Mouse (Mus musculus) gastrocnemius, postnatal 10 days (tissue): ENCODE data around the gene Ankrd44. TPM values are rescaled to one million over a fixed set of nuclear protein-coding genes. Genes with fewer than 3 reads are reported as not detected.

ENCODE experiments used
- DNase-seq: peaks from one replicate; pipeline ENCODE4 v3.0.0; 2021; ENCODE audit warnings: mixed read lengths
- total RNA-seq, 2 experiments: library from RNA; stranded (reverse); gene quantifications; 2 replicates each; pipeline ENCODE4 v1.2.3; 2021

Ankrd44 gene
- total RNA-seq, 2 experiments from 2014 or later: 14.5 to 16.9 TPM

DNA sequence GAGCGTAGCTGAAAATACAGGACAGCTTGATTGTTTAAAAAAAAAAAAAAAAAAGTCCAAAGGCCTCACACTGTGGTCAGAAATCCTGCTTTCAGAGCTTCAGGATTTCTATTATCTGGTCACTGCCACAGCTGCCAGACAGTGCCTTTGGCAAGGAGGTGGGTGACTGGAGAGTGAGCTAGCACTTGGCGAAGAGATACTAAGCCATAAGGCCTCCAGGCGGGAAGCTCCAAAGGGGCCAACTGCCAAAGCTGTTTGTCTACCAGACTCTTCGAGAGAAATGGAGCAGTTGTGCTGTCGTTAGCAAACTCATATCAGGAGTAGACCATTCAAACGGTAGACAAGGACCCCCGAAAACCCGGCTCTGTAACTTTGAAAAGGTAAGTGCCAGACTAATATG lies 3.5 kb downstream of the Ankrd44 start:
- DNase-seq: peak; percentile 30

- no peak for DNase-seq
These were observed 4.1 kb downstream of the Ankrd44 start for GRCm38 (mm10) chr1:54922025-54922574.

DNA sequence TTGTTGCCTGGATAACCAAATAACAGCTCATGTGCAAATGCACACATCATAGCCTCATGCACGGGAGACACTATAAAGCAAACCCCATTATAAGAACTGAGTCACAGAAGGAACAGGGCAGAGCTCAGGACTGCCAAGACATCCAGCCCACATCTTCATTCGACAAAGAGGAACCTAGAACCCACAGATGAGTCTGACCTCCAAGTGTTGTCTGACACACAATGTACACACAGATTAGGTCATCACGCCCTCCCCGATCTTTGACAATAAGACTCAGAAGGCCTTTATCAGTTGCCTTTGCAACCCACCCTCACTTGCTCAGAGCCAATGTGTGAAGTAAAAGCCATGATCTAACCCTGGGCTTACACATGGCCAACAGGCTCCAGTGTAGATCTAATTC lies 6.1 kb downstream of the Ankrd44 start:
- no peak for DNase-seq

- DNase-seq: no peak
These were observed 9.7 kb downstream of the Ankrd44 start for GRCm38 (mm10) chr1:54916456-54916855.

- no peak for DNase-seq
These were observed 11.8 kb downstream of the Ankrd44 start for GRCm38 (mm10) chr1:54914387-54914786.

GRCm38 (mm10) chr1:54913379-54913873 lies 12.8 kb downstream of the Ankrd44 start:
- DNase-seq: no peak

- no peak for DNase-seq
These were observed 13.2 kb downstream of the Ankrd44 start for GRCm38 (mm10) chr1:54913063-54913335.

DNA sequence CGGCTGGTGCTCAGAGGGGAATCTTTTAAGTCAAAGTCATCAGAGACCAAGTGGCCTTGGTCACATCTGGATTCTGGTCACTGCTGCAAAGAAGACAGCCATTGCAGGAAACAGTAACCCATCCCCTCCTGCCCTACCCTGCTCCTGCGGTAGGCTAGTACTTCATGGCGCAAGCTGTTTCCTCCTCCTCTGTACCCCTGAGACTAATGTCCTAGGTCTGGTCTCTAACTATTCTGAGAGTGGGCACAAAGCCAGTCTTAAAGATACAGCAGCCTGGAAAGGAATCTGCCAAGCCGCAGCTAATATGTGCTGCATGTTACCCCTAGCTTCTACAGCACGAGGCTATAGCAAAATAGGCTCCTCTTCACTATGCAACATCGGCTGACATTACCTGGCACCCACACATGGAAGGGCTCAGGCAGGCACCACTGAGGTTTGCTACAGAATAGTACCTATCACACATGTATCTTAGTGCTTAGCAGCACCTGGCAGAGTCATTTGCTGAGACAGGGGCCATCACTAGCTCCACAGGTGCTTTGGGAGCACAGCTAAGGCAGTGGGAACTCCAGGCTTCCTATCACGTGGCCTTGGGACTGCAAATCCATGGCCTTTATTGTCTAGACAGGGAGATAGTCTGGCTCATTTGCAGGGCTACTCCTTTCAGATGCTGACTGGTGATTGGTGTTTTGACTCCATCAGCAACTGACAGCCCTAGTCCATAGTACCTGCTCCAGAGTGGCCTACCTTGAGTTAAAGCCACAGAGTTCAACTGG lies 13.7 kb downstream of the Ankrd44 start:
- no peak for DNase-seq

GRCm38 (mm10) chr1:54911256-54911610 lies 15.0 kb downstream of the Ankrd44 start:
- no peak for DNase-seq

DNA sequence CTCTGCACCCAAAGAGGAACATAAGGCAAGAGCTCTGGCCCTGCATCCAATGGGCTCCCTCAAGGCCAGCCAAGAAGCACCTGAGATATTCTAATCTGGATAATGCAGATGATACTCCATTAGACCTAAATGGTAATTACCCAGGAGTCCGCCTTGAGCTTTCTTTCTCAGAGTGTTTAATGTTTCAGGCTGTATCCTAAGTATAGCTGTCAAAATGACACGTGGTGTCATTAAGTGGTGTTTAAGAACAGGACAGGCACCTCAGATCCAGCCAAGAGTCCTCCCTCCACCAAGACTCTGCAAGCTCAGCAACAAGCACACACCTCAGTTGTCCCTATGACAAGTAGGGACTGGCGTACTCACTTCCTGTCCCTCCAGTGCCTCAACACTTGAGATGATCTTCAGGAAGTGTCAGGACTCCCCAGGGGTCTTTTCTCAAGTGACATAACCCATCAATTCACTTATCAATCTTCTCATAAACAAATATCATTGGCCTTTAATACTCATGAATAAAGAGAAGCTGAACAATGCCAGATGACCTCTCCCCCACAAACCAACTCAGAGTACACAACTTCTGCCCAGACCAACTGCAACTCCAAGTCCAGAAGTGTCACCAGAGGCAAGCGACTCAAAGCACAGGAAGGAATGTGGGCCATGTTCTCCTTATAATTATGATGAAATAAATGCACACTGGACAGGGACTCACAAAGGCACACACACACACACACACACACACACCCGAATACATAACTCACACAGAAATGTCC lies 15.5 kb downstream of the Ankrd44 start:
- DNase-seq: no peak

DNA sequence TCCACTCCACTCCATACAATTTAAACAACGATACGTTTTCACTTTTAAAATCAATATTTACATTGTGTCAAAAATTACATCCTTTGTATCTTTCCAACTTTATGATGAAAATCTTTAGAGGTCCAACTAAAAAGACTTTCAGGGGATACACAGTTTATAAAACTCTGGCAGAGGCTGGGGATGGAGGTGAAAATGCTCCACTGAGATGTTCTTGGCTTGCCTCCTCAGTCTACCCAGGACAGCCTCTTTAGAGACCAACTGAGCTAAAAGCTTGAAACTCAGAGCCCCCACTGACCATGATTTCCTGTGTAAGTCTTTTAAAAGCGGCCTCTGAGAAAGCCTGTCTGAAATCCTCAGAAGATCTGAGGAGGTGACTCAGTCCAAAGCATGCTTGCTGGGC lies 17.4 kb downstream of the Ankrd44 start:
- no peak for DNase-seq

GRCm38 (mm10) chr1:54907066-54907639 lies 19.0 kb downstream of the Ankrd44 start:
- DNase-seq: no peak

- DNase-seq: no peak
These were observed 19.9 kb downstream of the Ankrd44 start for GRCm38 (mm10) chr1:54906322-54906721.

GRCm38 (mm10) chr1:54905632-54906031 lies 20.6 kb downstream of the Ankrd44 start:
- DNase-seq: no peak

GRCm38 (mm10) chr1:54904165-54904564 lies 22.0 kb downstream of the Ankrd44 start:
- no peak for DNase-seq

- DNase-seq: no peak
These were observed 23.4 kb downstream of the Ankrd44 start for GRCm38 (mm10) chr1:54902689-54903246.

DNA sequence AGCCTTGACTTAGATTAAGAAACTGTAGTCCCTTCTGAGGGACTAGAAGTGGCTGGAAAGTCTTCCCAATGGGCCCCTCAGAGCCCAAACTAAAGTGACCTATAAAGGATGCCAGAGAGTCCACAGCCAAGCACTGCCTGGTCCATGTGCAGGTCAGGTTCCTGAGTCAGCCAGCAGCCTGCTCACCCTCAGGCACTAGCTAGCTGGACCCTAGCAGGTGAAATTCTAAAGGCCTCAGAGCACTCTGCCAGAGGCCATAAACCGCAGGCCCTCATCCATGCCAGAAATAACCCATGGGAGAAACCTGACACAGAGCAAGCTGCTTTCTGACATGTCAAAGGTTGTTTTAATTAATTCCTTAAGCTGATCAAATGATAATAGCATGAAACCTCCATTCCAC lies 25.1 kb downstream of the Ankrd44 start:
- DNase-seq: no peak

DNA sequence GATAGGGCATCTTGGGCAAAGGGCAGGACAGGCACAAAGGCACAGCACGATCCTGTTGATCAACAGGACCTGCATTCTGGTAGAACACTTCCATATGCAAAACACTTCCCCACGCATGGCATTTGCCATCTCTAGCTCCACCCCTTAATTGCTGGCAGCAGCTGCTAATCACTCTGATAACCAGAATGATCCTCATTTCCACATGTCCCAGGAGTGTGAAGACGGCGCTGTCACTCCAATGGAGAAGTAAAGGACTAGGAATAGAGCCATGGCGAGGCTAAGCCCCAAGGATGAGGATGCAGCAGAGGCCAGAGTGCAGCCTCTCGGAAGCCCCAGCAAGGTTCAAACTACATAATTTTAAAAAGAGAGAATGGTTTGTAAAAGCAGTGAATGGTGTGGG lies 26.9 kb downstream of the Ankrd44 start:
- no peak for DNase-seq

DNA sequence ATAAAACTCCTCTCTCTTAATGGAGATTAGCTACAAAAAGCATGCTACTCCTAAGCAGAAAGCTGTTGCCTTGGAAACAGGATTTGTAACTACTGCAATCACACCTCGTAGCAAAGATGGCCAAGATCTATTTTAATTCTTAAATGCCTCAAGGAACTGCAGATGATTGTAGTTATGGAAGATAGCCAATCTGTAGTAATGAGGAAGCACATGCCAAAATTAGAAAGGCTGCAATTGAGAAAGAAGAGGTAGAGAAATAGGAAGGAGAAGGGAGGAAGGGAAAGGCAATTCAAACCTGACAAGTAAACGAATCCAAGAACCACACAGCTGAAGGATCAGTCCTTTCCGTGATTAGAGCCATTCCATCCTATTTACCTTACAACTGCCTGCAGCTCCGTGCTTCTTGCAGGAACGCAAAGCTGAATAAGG lies 27.5 kb downstream of the Ankrd44 start:
- DNase-seq: no peak

- DNase-seq: no peak
These were observed 28.5 kb downstream of the Ankrd44 start for GRCm38 (mm10) chr1:54897726-54898125.

GRCm38 (mm10) chr1:54896109-54897085 lies 29.8 kb downstream of the Ankrd44 start:
- DNase-seq: no peak

GRCm38 (mm10) chr1:54888449-54888848 lies 37.7 kb downstream of the Ankrd44 start:
- DNase-seq: no peak
